Comparison of ENCODE assay signal across 29 mouse cellular contexts in genomic region chr11:87278807-87279206, GRCm38 (mm10).
DNase-seq lines count a peak whose midpoint lies in the region; ATAC-seq and TF ChIP-seq lines count a peak whose summit lies in the region.
"Had no signal": no experiment of that assay in that cellular context is flagged by ENCODE, and none has a peak within 500 bp of the region (broad histone marks: within the 10 kb centered on the region; RNA-seq: fewer than 3 reads in every experiment).

No protein-coding gene starts in this region.

- no peak overlapping the region for H3K4me2 ChIP-seq in neural tube, embryonic 13.5 days
- no peak overlapping the region for H3K4me2 ChIP-seq in neural tube, embryonic 15.5 days
- H3K4me2 ChIP-seq: heart, embryonic 13.5 days; hindbrain, embryonic 14.5 days had no signal

- 0 out of 2 replicates have a peak overlapping the region, but pooled peaks have one; percentile 15 for H3K27ac ChIP-seq in neural tube, embryonic 13.5 days (replicated peaks)
- no peak overlapping the region for H3K27ac ChIP-seq in neural tube, embryonic 15.5 days (replicated peaks)
- H3K27ac ChIP-seq in olfactory bulb, adult 2 months (ENCODE audit: insufficient read depth, low read depth, low read length) = peak overlapping the region; percentile 60
- H3K27ac ChIP-seq: forebrain, embryonic 10.5 days; heart, adult 2 months; heart, embryonic 10.5 days; heart, embryonic 13.5 days; hindbrain, embryonic 14.5 days; hindbrain, postnatal 0 days had no signal

- no peak for TF ChIP-seq POLR2A in olfactory bulb, adult 2 months (IDR thresholded peaks at IDR 0.05; ENCODE audit: insufficient read depth, low read depth, low read length)

- ATAC-seq in frontal cortex, adult (ENCODE audit: low TSS enrichment) = peak; percentile 85
- no peak for ATAC-seq in neural tube, embryonic 13.5 days (ENCODE audit: low read depth)
- ATAC-seq in neural tube, embryonic 15.5 days (ENCODE audit: low FRiP score) = no peak
- ATAC-seq: activated CD4-positive, CD25-positive, alpha-beta regulatory T cell, adult 4 months; CD4-positive, CD25-positive, alpha-beta regulatory T cell, adult 4 months; forebrain, embryonic 16.5 days; hindbrain, postnatal 0 days; inflammation-experienced regulatory T-cells, adult 6 months had no signal

- no peak overlapping the region for H3K4me3 ChIP-seq in neural tube, embryonic 13.5 days
- H3K4me3 ChIP-seq in neural tube, embryonic 15.5 days (replicated peaks) = no peak overlapping the region
- H3K4me3 ChIP-seq in olfactory bulb, adult 2 months (ENCODE audit: insufficient read depth, low read depth, low read length) = no peak overlapping the region
- H3K4me3 ChIP-seq: forebrain, embryonic 10.5 days; heart, adult 2 months; heart, embryonic 10.5 days; heart, embryonic 13.5 days had no signal

- H3K27me3 ChIP-seq in neural tube, embryonic 13.5 days = no peaks in the 10 kb centered on the region
- H3K27me3 ChIP-seq in neural tube, embryonic 15.5 days (replicated peaks) = no peaks in the 10 kb centered on the region
- H3K27me3 ChIP-seq: heart, embryonic 13.5 days had no signal

- no peak overlapping the region for H3K9ac ChIP-seq in neural tube, embryonic 13.5 days
- H3K9ac ChIP-seq in neural tube, embryonic 15.5 days (replicated peaks) = no peak overlapping the region
- H3K9ac ChIP-seq: heart, embryonic 13.5 days; hindbrain, embryonic 14.5 days had no signal

- WGBS in neural tube, embryonic 13.5 days = 81% methylated on average over 4 of the region's 4 CpGs
- WGBS in neural tube, embryonic 15.5 days = 72% methylated on average over 4 of the region's 4 CpGs
- 24% methylated on average over 4 of the region's 4 CpGs for WGBS in olfactory bulb, adult 2 months

- H3K4me1 ChIP-seq in neural tube, embryonic 13.5 days (replicated peaks) = peaks cover 42% of the 10 kb centered on the region
- peaks cover 21% of the 10 kb centered on the region for H3K4me1 ChIP-seq in neural tube, embryonic 15.5 days
- peaks cover 36% of the 10 kb centered on the region for H3K4me1 ChIP-seq in olfactory bulb, adult 2 months (ENCODE audit: control insufficient read depth, insufficient read depth, low read length)

- H3K9me3 ChIP-seq in neural tube, embryonic 13.5 days = no peaks in the 10 kb centered on the region
- no peaks in the 10 kb centered on the region for H3K9me3 ChIP-seq in neural tube, embryonic 15.5 days (replicated peaks)
- H3K9me3 ChIP-seq: forebrain, embryonic 10.5 days; heart, embryonic 10.5 days; heart, embryonic 13.5 days had no signal

- no peak for DNase-seq in frontal cortex, adult 2 months (ENCODE audit: extremely low spot score in 1 of 2, low spot score in 1 of 2)
- DNase-seq in brain, adult 2 months (ENCODE audit: low read depth, low spot score) = peak; percentile 78
- no peak for DNase-seq in lung, postnatal 25 days (ENCODE audit: low spot score)
- no peak for DNase-seq in kidney, adult 18-20 months
- DNase-seq: adrenal gland, adult 8-10 months; adrenal gland, postnatal 25 days; cerebellum, adult 11 months; cerebellum, adult 8-10 months; cerebellum, postnatal 10 days; cerebellum, postnatal 36 days; embryo, embryonic 11 days; gastrocnemius, postnatal 10 days; gastrocnemius, postnatal 36 days; heart, adult 2 months; heart, postnatal 14 days; heart, postnatal 4 days had no signal

- no peak for TF ChIP-seq CTCF in olfactory bulb, adult 2 months (IDR thresholded peaks at IDR 0.05; ENCODE audit: insufficient read depth, low read depth, low read length)

- H3K36me3 ChIP-seq in neural tube, embryonic 13.5 days = no peaks in the 10 kb centered on the region
- no peaks in the 10 kb centered on the region for H3K36me3 ChIP-seq in neural tube, embryonic 15.5 days
- H3K36me3 ChIP-seq: heart, embryonic 10.5 days; heart, embryonic 13.5 days had no signal
